Mouse (Mus musculus) kidney, embryonic 14.5 days (tissue): ENCODE measurements around the gene Trim26. TPM values are rescaled to one million over a fixed set of nuclear protein-coding genes. Genes with fewer than 3 reads are reported as not detected.

ENCODE experiments used
- ATAC-seq: fragments of 200-750 bp; cut with Nextera tagmentation; 2 replicates; pipeline ENCODE4 v1.8.0; 2017; ENCODE audit warnings: moderate number of reproducible peaks, mild to moderate bottlenecking, moderate TSS enrichment, moderate library complexity; ENCODE audit not compliant: low FRiP score, low TSS enrichment
- H3K27ac ChIP-seq: fragments of 300-500 bp; sonication (generic); 2 replicates; pipeline ENCODE4 v1.5.1; 2014; ENCODE audit warnings: low read depth, mild to moderate bottlenecking, low read length, moderate library complexity, mixed read lengths
- H3K27me3 ChIP-seq: fragments of 300-500 bp; sonication (generic); 2 replicates; pipeline ENCODE4 v1.6.1; 2014; ENCODE audit warnings: mild to moderate bottlenecking, low read length; ENCODE audit not compliant: control insufficient read depth, insufficient read depth
- H3K36me3 ChIP-seq: fragments of 300-500 bp; sonication (generic); 2 replicates; pipeline ENCODE4 v1.6.1; 2014; ENCODE audit warnings: low read length, mixed read lengths; ENCODE audit not compliant: control insufficient read depth, insufficient read depth
- H3K4me1 ChIP-seq: fragments of 300-500 bp; sonication (generic); 2 replicates; pipeline ENCODE4 v1.6.1; 2014; ENCODE audit warnings: low read length, mixed read lengths; ENCODE audit not compliant: control insufficient read depth, insufficient read depth
- H3K4me2 ChIP-seq: fragments of 300-500 bp; sonication (generic); replicated peaks from 2 replicates; pipeline ENCODE4 v1.6.1; 2014; ENCODE audit warnings: low read depth, mild to moderate bottlenecking, low read length
- H3K4me3 ChIP-seq: fragments of 300-500 bp; sonication (generic); 2 replicates; pipeline ENCODE4 v1.5.1; 2014; ENCODE audit warnings: mild to moderate bottlenecking, low read length
- H3K9ac ChIP-seq: fragments of 300-500 bp; sonication (generic); 2 replicates; pipeline ENCODE4 v1.6.1; 2014; ENCODE audit warnings: low read depth, mild to moderate bottlenecking, low read length, moderate library complexity
- H3K9me3 ChIP-seq: fragments of 300-500 bp; sonication (generic); 2 replicates; pipeline ENCODE4 v1.6.1; 2016; ENCODE audit warnings: low read length; ENCODE audit not compliant: control insufficient read depth
- WGBS: fragments of 180-500 bp; shearing (Covaris S2); extraction: QIAGEN DNeasy Blood & Tissue Kit; methylation state at CpG from one replicate; pipeline ENCODE4 v1.1.7; 2014; 5-methylcytosine and 5-hydroxymethylcytosine counted together
- polyA plus RNA-seq: library from polyadenylated mRNA; unstranded; fragments of >200 nt; fragmentation: Nextera tagmentation; extraction: Ambion mirVana; gene quantifications from 2 replicates; pipeline ENCODE4 v1.2.1, GENCODE M21; 2014

Trim26 gene
- polyA plus RNA-seq, 1 experiment from 2014 or later = 32.3 TPM

- Histone ChIP-seq H3K9me3 (no peaks in the 10 kb centered on the region), H3K36me3 (peaks cover 4% of the 10 kb centered on the region; the same call in 1 of the 2 replicates), H3K27me3 (no peaks in the 10 kb centered on the region), H3K4me2 (no peak overlapping the region), H3K4me3 (no peak overlapping the region), H3K4me1 (peaks cover 7% of the 10 kb centered on the region; the same call in 1 of the 2 replicates), H3K27ac (no peak overlapping the region), H3K9ac (no peak overlapping the region)
- ATAC-seq = no peak
These were observed 7.4 kb downstream of the Trim26 start for GRCm38 (mm10) chr17:36844286-36844719.

GRCm38 (mm10) chr17:36844725-36845124 lies 7.8 kb downstream of the Trim26 start:
- 69% methylated on average over 1 of the region's 1 CpGs for WGBS
- H3K4me1 ChIP-seq = peaks cover 7% of the 10 kb centered on the region; the same call in 1 of the 2 replicates
- ATAC-seq = no peak
- no peak overlapping the region for H3K4me2 ChIP-seq
- H3K9ac ChIP-seq = no peak overlapping the region
- no peaks in the 10 kb centered on the region for H3K27me3 ChIP-seq
- no peak overlapping the region for H3K27ac ChIP-seq
- H3K36me3 ChIP-seq = peaks cover 4% of the 10 kb centered on the region; the same call in 1 of the 2 replicates
- H3K9me3 ChIP-seq = no peaks in the 10 kb centered on the region
- no peak overlapping the region for H3K4me3 ChIP-seq

- H3K4me1 ChIP-seq = peaks cover 3% of the 10 kb centered on the region; the same call in 1 of the 2 replicates
- peaks cover 35% of the 10 kb centered on the region for H3K36me3 ChIP-seq
- no peak overlapping the region for H3K9ac ChIP-seq
- no peak overlapping the region for H3K27ac ChIP-seq
- H3K4me3 ChIP-seq = no peak overlapping the region
- 82% methylated on average over 5 of the region's 5 CpGs for WGBS
- H3K4me2 ChIP-seq = no peak overlapping the region
- H3K27me3 ChIP-seq = no peaks in the 10 kb centered on the region
- no peak for ATAC-seq
- no peaks in the 10 kb centered on the region for H3K9me3 ChIP-seq
These were observed 12.0 kb downstream of the Trim26 start for GRCm38 (mm10) chr17:36848911-36849310.

- no peak overlapping the region for H3K4me3 ChIP-seq
- H3K27ac ChIP-seq = no peak overlapping the region
- WGBS = 100% methylated on average over 2 of the region's 2 CpGs
- no peaks in the 10 kb centered on the region for H3K27me3 ChIP-seq
- no peak overlapping the region for H3K4me2 ChIP-seq
- H3K9me3 ChIP-seq = no peaks in the 10 kb centered on the region
- no peak overlapping the region for H3K9ac ChIP-seq
- ATAC-seq = no peak
- H3K36me3 ChIP-seq = peaks cover 42% of the 10 kb centered on the region
- no peaks in the 10 kb centered on the region for H3K4me1 ChIP-seq
These were observed 13.1 kb downstream of the Trim26 start for GRCm38 (mm10) chr17:36849992-36850391.

- WGBS = 89% methylated on average over 5 of the region's 5 CpGs
These were observed 14.3 kb downstream of the Trim26 start for GRCm38 (mm10) chr17:36851200-36851599.

GRCm38 (mm10) chr17:36851627-36852026 lies 14.7 kb downstream of the Trim26 start:
- Histone ChIP-seq H3K27ac (no peak overlapping the region), H3K4me3 (no peak overlapping the region), H3K4me1 (no peaks in the 10 kb centered on the region), H3K27me3 (no peaks in the 10 kb centered on the region), H3K9me3 (no peaks in the 10 kb centered on the region), H3K36me3 (peaks cover 54% of the 10 kb centered on the region), H3K4me2 (no peak overlapping the region), H3K9ac (no peak overlapping the region)
- 82% methylated on average over 5 of the region's 5 CpGs for WGBS
- no peak for ATAC-seq

More at GRCm38 (mm10) chr17:36851200-36851599, 14.3 kb downstream of the Trim26 start:
- Histone ChIP-seq H3K4me3 (no peak overlapping the region), H3K4me2 (no peak overlapping the region), H3K9ac (no peak overlapping the region), H3K27ac (no peak overlapping the region), H3K4me1 (no peaks in the 10 kb centered on the region), H3K9me3 (no peaks in the 10 kb centered on the region), H3K27me3 (no peaks in the 10 kb centered on the region), H3K36me3 (peaks cover 51% of the 10 kb centered on the region)
- no peak for ATAC-seq

GRCm38 (mm10) chr17:36855484-36855883 lies 18.6 kb downstream of the Trim26 start:
- Histone ChIP-seq H3K9ac (no peak overlapping the region), H3K36me3 (peaks cover 70% of the 10 kb centered on the region)
- WGBS = 93% methylated on average over 3 of the region's 3 CpGs

GRCm38 (mm10) chr17:36856236-36856635 lies 19.3 kb downstream of the Trim26 start:
- H3K9me3 ChIP-seq = no peaks in the 10 kb centered on the region
- H3K9ac ChIP-seq = no peak overlapping the region
- H3K4me3 ChIP-seq = no peak overlapping the region
- no peak overlapping the region for H3K27ac ChIP-seq
- H3K4me1 ChIP-seq = no peaks in the 10 kb centered on the region
- WGBS = 92% methylated on average over 4 of the region's 4 CpGs
- H3K36me3 ChIP-seq = peaks cover 65% of the 10 kb centered on the region
- H3K4me2 ChIP-seq = no peak overlapping the region
- no peak for ATAC-seq
- H3K27me3 ChIP-seq = no peaks in the 10 kb centered on the region

More at GRCm38 (mm10) chr17:36855484-36855883, 18.6 kb downstream of the Trim26 start:
- Histone ChIP-seq H3K4me1 (no peaks in the 10 kb centered on the region), H3K27ac (no peak overlapping the region), H3K9me3 (no peaks in the 10 kb centered on the region), H3K4me3 (no peak overlapping the region), H3K27me3 (no peaks in the 10 kb centered on the region), H3K4me2 (no peak overlapping the region)
- ATAC-seq = no peak

- H3K4me2 ChIP-seq = no peak overlapping the region
- H3K36me3 ChIP-seq = peaks cover 46% of the 10 kb centered on the region
- no peaks in the 10 kb centered on the region for H3K4me1 ChIP-seq
- WGBS = 88% methylated on average over 3 of the region's 3 CpGs
- H3K9ac ChIP-seq = no peak overlapping the region
- H3K27me3 ChIP-seq = no peaks in the 10 kb centered on the region
- no peak for ATAC-seq
- H3K4me3 ChIP-seq = no peak overlapping the region
- no peak overlapping the region for H3K27ac ChIP-seq
- H3K9me3 ChIP-seq = no peaks in the 10 kb centered on the region
These were observed 21.2 kb downstream of the Trim26 start for GRCm38 (mm10) chr17:36858181-36858580.
